Mouse (Mus musculus) limb, embryonic 13.5 days (tissue): Measurements from ENCODE around the gene Il17c. TPM values are rescaled to one million over a fixed set of nuclear protein-coding genes. Genes with fewer than 3 reads are reported as not detected.

Experiments used
- ATAC-seq: fragments of 200-750 bp; cut with Nextera tagmentation; 2 replicates; pipeline ENCODE4 v1.8.0; 2017; ENCODE audit warnings: low read depth, moderate number of reproducible peaks, moderate TSS enrichment; ENCODE audit not compliant: low FRiP score
- H3K27ac ChIP-seq: fragments of 300-500 bp; sonication (generic); 2 replicates; pipeline ENCODE4 v1.5.1; 2015; ENCODE audit warnings: inconsistent platforms, mild to moderate bottlenecking, moderate library complexity
- H3K27me3 ChIP-seq: fragments of 300-500 bp; sonication (generic); 2 replicates; pipeline ENCODE4 v1.6.1; 2015; ENCODE audit warnings: mild to moderate bottlenecking, inconsistent platforms
- H3K36me3 ChIP-seq: fragments of 300-500 bp; sonication (generic); 2 replicates; pipeline ENCODE4 v1.6.1; 2015; ENCODE audit warnings: inconsistent platforms, mild to moderate bottlenecking, moderate library complexity
- H3K4me1 ChIP-seq: fragments of 300-500 bp; sonication (generic); 2 replicates; pipeline ENCODE4 v1.6.1; 2015; ENCODE audit warnings: inconsistent platforms
- H3K4me2 ChIP-seq: fragments of 300-500 bp; sonication (generic); replicated peaks from 2 replicates; pipeline ENCODE4 v1.6.1; 2015; ENCODE audit warnings: inconsistent platforms, mild to moderate bottlenecking, moderate library complexity
- H3K4me3 ChIP-seq: fragments of 300-500 bp; sonication (generic); 2 replicates; pipeline ENCODE4 v1.5.1; 2015; ENCODE audit warnings: moderate library complexity, mild to moderate bottlenecking, inconsistent platforms
- H3K9ac ChIP-seq: fragments of 300-500 bp; sonication (generic); 2 replicates; pipeline ENCODE4 v1.6.1; 2015; ENCODE audit warnings: mild to moderate bottlenecking, inconsistent platforms
- H3K9me3 ChIP-seq: fragments of 300-500 bp; sonication (generic); 2 replicates; pipeline ENCODE4 v1.6.1; 2016; ENCODE audit warnings: inconsistent platforms
- WGBS: fragments of 180-500 bp; shearing (Covaris S2); methylation state at CpG from one replicate; pipeline ENCODE4 v1.1.7; 2015; 5-methylcytosine and 5-hydroxymethylcytosine counted together
- polyA plus RNA-seq: library from polyadenylated mRNA; unstranded; fragments of >200 nt; fragmentation: Nextera tagmentation; extraction: Ambion mirVana; gene quantifications from 2 replicates; pipeline ENCODE4 v1.2.1, GENCODE M21; 2015

The Il17c gene
- polyA plus RNA-seq, 1 experiment from 2014 or later = not detected

- no peak overlapping the region for H3K4me3 ChIP-seq
- no peaks in the 10 kb centered on the region for H3K4me1 ChIP-seq
- no peak overlapping the region for H3K27ac ChIP-seq
- H3K9ac ChIP-seq = no peak overlapping the region
- no peaks in the 10 kb centered on the region for H3K9me3 ChIP-seq
- no peak for ATAC-seq
- peaks cover 99% of the 10 kb centered on the region for H3K36me3 ChIP-seq
- no peaks in the 10 kb centered on the region for H3K27me3 ChIP-seq
- WGBS = 95% methylated on average over 7 of the region's 7 CpGs
- no peak overlapping the region for H3K4me2 ChIP-seq
These were observed 14.1 kb upstream of the Il17c start for GRCm38 (mm10) chr8:122407678-122408077.

- Histone ChIP-seq H3K27ac (no peak overlapping the region), H3K9ac (no peak overlapping the region), H3K36me3 (peaks cover 98% of the 10 kb centered on the region), H3K27me3 (no peaks in the 10 kb centered on the region), H3K9me3 (no peaks in the 10 kb centered on the region), H3K4me2 (no peak overlapping the region), H3K4me1 (no peaks in the 10 kb centered on the region), H3K4me3 (no peak overlapping the region)
- ATAC-seq = no peak
- WGBS = 88% methylated on average over 9 of the region's 9 CpGs
These were observed 7.5 kb upstream of the Il17c start for GRCm38 (mm10) chr8:122414311-122414710.

- H3K9me3 ChIP-seq = no peaks in the 10 kb centered on the region
- no peak overlapping the region for H3K27ac ChIP-seq
- H3K4me2 ChIP-seq = no peak overlapping the region
- H3K4me1 ChIP-seq = no peaks in the 10 kb centered on the region
- 88% methylated on average over 6 of the region's 6 CpGs for WGBS
- no peak for ATAC-seq
- no peak overlapping the region for H3K4me3 ChIP-seq
- peaks cover 87% of the 10 kb centered on the region for H3K36me3 ChIP-seq
- no peak overlapping the region for H3K9ac ChIP-seq
- no peaks in the 10 kb centered on the region for H3K27me3 ChIP-seq
These were observed 6.3 kb upstream of the Il17c start for GRCm38 (mm10) chr8:122415554-122415953.

DNA sequence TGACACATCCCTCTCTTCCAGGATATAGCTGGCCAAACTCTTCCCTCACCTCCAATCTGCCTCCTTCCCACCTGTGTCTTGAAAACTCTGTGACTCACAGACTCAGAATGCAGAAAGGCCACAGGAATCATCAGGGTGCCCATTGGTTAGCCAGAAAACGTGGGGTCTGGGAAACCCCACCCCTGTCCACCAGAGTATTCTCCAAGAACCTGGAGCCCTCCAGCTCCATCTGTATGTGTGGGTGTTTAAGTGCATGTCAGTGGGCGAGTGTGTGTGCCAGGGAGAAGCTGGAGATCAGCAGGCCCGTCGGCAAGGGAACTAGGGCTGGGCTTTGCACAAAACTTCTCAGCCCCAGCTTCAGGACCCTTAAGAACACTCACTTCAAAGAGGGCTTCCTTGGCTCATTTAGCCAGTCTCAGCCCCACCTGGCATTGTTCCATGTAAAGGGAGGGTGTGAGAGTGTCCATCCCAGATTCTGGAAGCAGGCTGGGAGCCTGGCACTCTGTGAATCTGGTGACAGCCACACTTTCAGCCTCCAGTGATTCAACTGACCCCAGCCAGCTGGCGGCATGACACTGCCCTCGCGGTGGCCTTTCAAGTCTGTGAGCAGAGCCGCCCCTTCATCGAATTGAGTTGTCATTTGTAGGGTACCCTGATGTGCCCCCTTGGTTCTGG, 1.8 kb upstream of the Il17c start:
- no peak overlapping the region for H3K27ac ChIP-seq
- no peaks in the 10 kb centered on the region for H3K9me3 ChIP-seq
- ATAC-seq = no peak
- 70% methylated on average over 9 of the region's 9 CpGs for whole genome bisulfite sequencing
- H3K27me3 ChIP-seq = no peaks in the 10 kb centered on the region
- no peak overlapping the region for H3K4me3 ChIP-seq
- H3K9ac ChIP-seq = peak overlapping the region; percentile 4; the same call in 1 of the 2 replicates
- H3K36me3 ChIP-seq = peaks cover 50% of the 10 kb centered on the region
- no peaks in the 10 kb centered on the region for H3K4me1 ChIP-seq
- no peak overlapping the region for H3K4me2 ChIP-seq

DNA sequence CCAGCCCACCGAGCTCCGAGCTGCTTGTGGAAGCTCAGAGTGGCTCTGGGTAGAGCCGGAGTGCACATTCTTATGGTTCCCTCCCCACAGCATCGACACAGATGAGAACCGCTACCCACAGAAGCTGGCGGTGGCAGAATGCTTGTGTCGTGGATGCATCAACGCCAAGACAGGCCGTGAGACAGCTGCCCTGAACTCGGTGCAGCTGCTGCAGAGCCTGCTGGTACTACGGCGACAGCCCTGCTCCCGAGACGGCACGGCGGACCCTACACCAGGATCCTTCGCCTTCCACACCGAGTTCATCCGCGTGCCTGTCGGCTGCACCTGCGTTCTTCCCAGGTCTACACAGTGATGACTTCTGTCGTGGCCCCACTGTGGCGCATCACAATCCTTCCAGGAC, 1.4 kb downstream of the Il17c start:
- 85% methylated on average over 24 of the region's 24 CpGs for WGBS

DNA sequence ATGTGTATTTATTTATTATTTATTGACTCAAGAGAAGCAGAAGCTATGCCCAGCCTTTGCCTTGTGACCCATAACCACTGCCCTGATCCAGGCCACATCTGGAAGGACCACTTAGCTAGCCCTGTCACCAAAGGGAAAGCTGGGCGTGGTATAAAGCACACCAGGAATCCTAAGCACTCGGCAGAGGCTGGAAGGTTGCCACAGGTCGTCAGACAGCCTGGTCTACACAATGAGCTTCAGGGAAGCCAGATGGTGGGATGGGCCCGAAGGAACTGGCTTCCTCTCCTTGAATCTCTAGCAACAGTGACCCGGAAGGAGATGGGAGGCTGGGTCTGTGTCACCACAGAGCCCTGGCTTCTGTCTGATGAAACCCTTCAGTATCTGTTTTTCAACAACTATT, 1.8 kb downstream of the Il17c start:
- 42% methylated on average over 5 of the region's 5 CpGs for WGBS
- no peak for ATAC-seq
- H3K9me3 ChIP-seq = no peaks in the 10 kb centered on the region

More for the DNA sequence above, 1.4 kb downstream of the Il17c start:
- Histone ChIP-seq H3K4me1 (no peaks in the 10 kb centered on the region), H3K9me3 (no peaks in the 10 kb centered on the region), H3K9ac (no peak overlapping the region), H3K36me3 (peaks cover 34% of the 10 kb centered on the region), H3K27ac (no peak overlapping the region), H3K4me3 (no peak overlapping the region), H3K4me2 (no peak overlapping the region), H3K27me3 (no peaks in the 10 kb centered on the region)
- no peak for ATAC-seq

DNA sequence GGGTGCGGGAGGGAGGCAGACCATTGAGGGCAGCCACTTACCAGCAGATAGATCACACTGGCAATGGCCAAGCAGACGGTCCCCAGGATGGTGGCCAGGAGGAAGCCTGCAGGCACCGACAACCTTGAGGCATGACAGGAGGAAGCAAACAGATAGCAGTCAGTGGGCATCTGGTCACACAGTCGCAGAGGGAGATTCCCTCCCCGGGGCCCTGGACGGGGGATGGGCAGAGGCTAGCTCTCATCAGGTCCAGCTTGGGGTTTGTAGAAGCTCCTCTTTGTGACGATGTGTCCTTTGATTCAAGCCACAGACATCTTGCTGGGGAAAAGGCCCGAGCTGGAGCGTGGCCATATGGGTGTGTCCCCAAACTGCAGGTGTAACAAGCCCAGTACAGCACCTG, 4.3 kb downstream of the Il17c start:
- Histone ChIP-seq H3K4me1 (peaks cover under 1% of the 10 kb centered on the region; the same call in 1 of the 2 replicates), H3K9me3 (no peaks in the 10 kb centered on the region), H3K27me3 (no peaks in the 10 kb centered on the region), H3K4me2 (no peak overlapping the region), H3K4me3 (no peak overlapping the region), H3K9ac (no peak overlapping the region), H3K27ac (no peak overlapping the region), H3K36me3 (peaks cover 21% of the 10 kb centered on the region)
- no peak for ATAC-seq
- WGBS = 72% methylated on average over 9 of the region's 9 CpGs

More for the DNA sequence above, 1.8 kb downstream of the Il17c start:
- Histone ChIP-seq H3K27ac (no peak overlapping the region), H3K4me1 (no peaks in the 10 kb centered on the region), H3K9ac (no peak overlapping the region), H3K4me2 (no peak overlapping the region), H3K27me3 (no peaks in the 10 kb centered on the region), H3K4me3 (no peak overlapping the region), H3K36me3 (peaks cover 29% of the 10 kb centered on the region)

GRCm38 (mm10) chr8:122427607-122428006, 5.8 kb downstream of the Il17c start:
- H3K9me3 ChIP-seq = no peaks in the 10 kb centered on the region
- no peak overlapping the region for H3K9ac ChIP-seq
- H3K4me2 ChIP-seq = no peak overlapping the region
- no peaks in the 10 kb centered on the region for H3K27me3 ChIP-seq
- peaks cover 21% of the 10 kb centered on the region for H3K36me3 ChIP-seq
- H3K4me3 ChIP-seq = no peak overlapping the region
- H3K4me1 ChIP-seq = peaks cover 15% of the 10 kb centered on the region
- H3K27ac ChIP-seq = no peak overlapping the region
- no peak for ATAC-seq
- WGBS = 93% methylated on average over 7 of the region's 7 CpGs

DNA sequence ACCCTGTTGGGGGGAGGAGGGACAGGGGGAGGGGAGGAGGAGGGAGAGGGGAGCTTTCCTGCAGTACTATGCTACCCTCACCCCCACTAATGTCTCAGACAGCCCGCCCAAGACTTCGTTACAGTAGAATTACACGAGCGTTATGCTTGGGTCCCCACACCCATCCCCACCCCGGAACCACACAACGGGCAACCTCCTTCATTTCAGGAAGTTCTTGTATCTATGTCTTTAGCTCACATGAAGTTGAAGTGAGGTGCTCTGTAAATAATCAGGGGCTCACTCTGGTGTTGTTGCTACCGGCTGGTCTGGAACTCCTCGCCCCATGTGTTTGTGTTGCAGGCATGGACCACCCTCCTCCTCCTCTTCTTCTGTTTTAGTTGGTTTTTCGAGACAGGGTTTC, 6.3 kb downstream of the Il17c start:
- Histone ChIP-seq H3K9me3 (no peaks in the 10 kb centered on the region), H3K4me3 (no peak overlapping the region), H3K27me3 (no peaks in the 10 kb centered on the region), H3K9ac (no peak overlapping the region), H3K4me2 (no peak overlapping the region), H3K27ac (no peak overlapping the region), H3K4me1 (peaks cover 20% of the 10 kb centered on the region), H3K36me3 (peaks cover 21% of the 10 kb centered on the region)
- ATAC-seq = no peak
- WGBS = 90% methylated on average over 9 of the region's 9 CpGs

- H3K9ac ChIP-seq = no peak overlapping the region
- peaks cover 22% of the 10 kb centered on the region for H3K4me1 ChIP-seq
- ATAC-seq = no peak
- no peak overlapping the region for H3K4me3 ChIP-seq
- H3K9me3 ChIP-seq = no peaks in the 10 kb centered on the region
- WGBS = 83% methylated on average over 10 of the region's 10 CpGs
- H3K4me2 ChIP-seq = no peak overlapping the region
- H3K27ac ChIP-seq = no peak overlapping the region
- H3K36me3 ChIP-seq = peaks cover 30% of the 10 kb centered on the region
- no peaks in the 10 kb centered on the region for H3K27me3 ChIP-seq
These were observed 8.3 kb downstream of the Il17c start for GRCm38 (mm10) chr8:122430058-122430636.

GRCm38 (mm10) chr8:122430646-122431045, 8.8 kb downstream of the Il17c start:
- Histone ChIP-seq H3K9me3 (no peaks in the 10 kb centered on the region), H3K27me3 (no peaks in the 10 kb centered on the region), H3K27ac (no peak overlapping the region), H3K9ac (no peak overlapping the region), H3K4me1 (peaks cover 22% of the 10 kb centered on the region), H3K36me3 (peaks cover 30% of the 10 kb centered on the region), H3K4me2 (no peak overlapping the region), H3K4me3 (no peak overlapping the region)
- 79% methylated on average over 3 of the region's 3 CpGs for WGBS
- ATAC-seq = no peak

- H3K4me2 ChIP-seq = peak overlapping the region; percentile 91
- H3K9me3 ChIP-seq = no peaks in the 10 kb centered on the region
- H3K27me3 ChIP-seq = no peaks in the 10 kb centered on the region
- ATAC-seq = peak; percentile 9; the same call in 1 of the 2 replicates
- WGBS = 33% methylated on average over 18 of the region's 18 CpGs
- H3K9ac ChIP-seq = peak overlapping the region; percentile 85
- H3K36me3 ChIP-seq = peaks cover 35% of the 10 kb centered on the region
- peak overlapping the region; percentile 61 for H3K27ac ChIP-seq
- H3K4me1 ChIP-seq = peaks cover 22% of the 10 kb centered on the region
- peak overlapping the region; percentile 63 for H3K4me3 ChIP-seq
These were observed 10.0 kb downstream of the Il17c start for GRCm38 (mm10) chr8:122431694-122432442.
